Mouse (Mus musculus): Measurements from ENCODE around the gene Fam213b. TPM values are rescaled to one million over a fixed set of nuclear protein-coding genes. Genes with fewer than 3 reads are reported as not detected.

The Fam213b gene
- polyA plus RNA-seq, 1 experiment from 2014 or later: 42.0 TPM

GRCm38 (mm10) chr4:154942632-154943322 lies 43.8 kb upstream of the Fam213b start:
- Histone ChIP-seq H3K4me2 (ENCODE audit: low read length) (no peak overlapping the region), H3K4me1 (replicated peaks; ENCODE audit: insufficient read depth, low read length) (no peaks in the 10 kb centered on the region), H3K9me3 (replicated peaks; ENCODE audit: low read length) (no peaks in the 10 kb centered on the region), H3K27ac (no peak overlapping the region), H3K4me3 (replicated peaks; ENCODE audit: low read depth, low read length) (no peak overlapping the region), H3K27me3 (ENCODE audit: insufficient read depth, low read length) (no peaks in the 10 kb centered on the region), H3K36me3 (ENCODE audit: insufficient read depth, low read length) (no peaks in the 10 kb centered on the region), H3K9ac (ENCODE audit: low read depth, low read length) (no peak overlapping the region)
- WGBS: 76% methylated on average over 10 of the region's 10 CpGs
- no peak for TF ChIP-seq CTCF (IDR thresholded peaks at IDR 0.05; ENCODE audit: low read depth)
- DNase-seq (ENCODE audit: low spot score) (no peak), ATAC-seq (replicated peaks; ENCODE audit: low FRiP score, low read depth) (no peak)

DNA sequence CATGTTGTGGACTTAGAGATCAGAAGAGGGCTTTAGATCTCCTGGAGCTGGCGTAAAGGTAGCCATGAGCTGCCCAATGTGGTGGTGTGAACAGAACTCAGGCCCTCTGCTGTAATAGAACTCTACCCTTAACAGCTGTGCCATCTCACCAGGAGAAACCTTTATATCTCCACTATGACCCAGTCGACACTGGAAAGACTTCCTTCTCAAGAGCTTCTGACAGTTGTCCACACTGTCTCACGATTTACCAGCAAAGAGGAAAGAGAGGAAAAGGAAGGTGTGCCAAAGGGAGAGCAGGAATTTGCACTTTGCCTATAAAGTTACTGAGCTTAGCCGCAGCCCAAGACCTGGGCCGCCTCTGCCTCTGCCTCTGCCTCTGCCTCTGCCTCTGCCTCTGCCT lies 42.9 kb upstream of the Fam213b start:
- H3K4me2 ChIP-seq (ENCODE audit: low read length): no peak overlapping the region
- no peak for TF ChIP-seq CTCF (IDR thresholded peaks at IDR 0.05; ENCODE audit: low read depth)
- no peak overlapping the region for H3K27ac ChIP-seq
- DNase-seq (ENCODE audit: low spot score): no peak
- WGBS: 77% methylated on average over 5 of the region's 5 CpGs
- no peaks in the 10 kb centered on the region for H3K36me3 ChIP-seq (ENCODE audit: insufficient read depth, low read length)
- ATAC-seq (replicated peaks; ENCODE audit: low FRiP score, low read depth): no peak
- H3K27me3 ChIP-seq (ENCODE audit: insufficient read depth, low read length): no peaks in the 10 kb centered on the region
- no peak overlapping the region for H3K4me3 ChIP-seq (replicated peaks; ENCODE audit: low read depth, low read length)
- no peaks in the 10 kb centered on the region for H3K9me3 ChIP-seq (replicated peaks; ENCODE audit: low read length)
- no peak overlapping the region for H3K9ac ChIP-seq (ENCODE audit: low read depth, low read length)
- no peaks in the 10 kb centered on the region for H3K4me1 ChIP-seq (replicated peaks; ENCODE audit: insufficient read depth, low read length)

GRCm38 (mm10) chr4:154940156-154940555 lies 41.2 kb upstream of the Fam213b start:
- Histone ChIP-seq H3K36me3 (ENCODE audit: insufficient read depth, low read length) (no peaks in the 10 kb centered on the region), H3K27ac (no peak overlapping the region), H3K4me1 (replicated peaks; ENCODE audit: insufficient read depth, low read length) (no peaks in the 10 kb centered on the region), H3K4me3 (replicated peaks; ENCODE audit: low read depth, low read length) (no peak overlapping the region), H3K9me3 (replicated peaks; ENCODE audit: low read length) (no peaks in the 10 kb centered on the region), H3K4me2 (ENCODE audit: low read length) (no peak overlapping the region), H3K9ac (ENCODE audit: low read depth, low read length) (no peak overlapping the region), H3K27me3 (ENCODE audit: insufficient read depth, low read length) (no peaks in the 10 kb centered on the region)
- ATAC-seq (replicated peaks; ENCODE audit: low FRiP score, low read depth): no peak
- no peak for TF ChIP-seq CTCF (IDR thresholded peaks at IDR 0.05; ENCODE audit: low read depth)
- WGBS: 89% methylated on average over 2 of the region's 2 CpGs
- no peak for DNase-seq (ENCODE audit: low spot score)

- WGBS: 79% methylated on average over 1 of the region's 1 CpGs
- DNase-seq (ENCODE audit: low spot score): no peak
Measured at GRCm38 (mm10) chr4:154937746-154938145, 38.8 kb upstream of the Fam213b start.

DNA sequence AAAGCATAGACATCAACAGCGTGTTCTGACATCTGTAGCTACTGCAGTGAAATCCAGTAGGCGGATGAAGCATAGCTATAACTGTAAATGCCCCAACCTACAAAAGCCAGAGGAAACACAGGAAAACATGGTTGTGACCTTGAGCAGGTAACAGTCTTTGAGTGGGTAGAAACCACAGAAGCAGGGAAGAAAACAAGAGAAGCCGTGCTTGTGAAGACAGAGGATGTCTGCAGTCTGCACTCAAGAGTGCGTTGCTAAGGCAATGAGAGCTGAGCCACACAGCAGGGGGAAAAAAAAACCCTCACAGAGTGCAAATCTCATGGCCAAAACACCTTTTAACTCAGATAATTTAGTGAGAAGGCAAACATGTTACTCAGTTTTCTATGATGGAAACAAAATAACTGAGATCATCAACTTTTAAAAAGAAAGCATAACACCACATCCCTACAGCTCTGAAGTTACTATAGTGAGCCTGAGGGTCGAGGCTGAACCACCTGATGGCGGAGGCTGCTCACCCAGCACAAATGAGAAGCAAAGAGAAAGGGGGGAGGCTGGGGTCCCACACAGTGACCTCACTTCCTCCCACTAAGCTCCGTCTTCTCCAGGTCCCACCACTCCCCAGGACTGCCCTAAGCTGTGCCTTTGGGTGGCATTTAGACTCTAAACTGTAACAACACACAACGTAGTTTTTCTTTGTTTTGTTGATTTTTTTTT lies 37.8 kb upstream of the Fam213b start:
- Histone ChIP-seq H3K4me3 (replicated peaks; ENCODE audit: low read depth, low read length) (no peak overlapping the region), H3K27me3 (ENCODE audit: insufficient read depth, low read length) (no peaks in the 10 kb centered on the region; the same call in 1 of the 2 replicates), H3K27ac (no peak overlapping the region), H3K4me1 (replicated peaks; ENCODE audit: insufficient read depth, low read length) (0 out of 2 replicates have a peak, but pooled peaks cover 3% of the 10 kb centered on the region), H3K9me3 (replicated peaks; ENCODE audit: low read length) (no peaks in the 10 kb centered on the region), H3K36me3 (ENCODE audit: insufficient read depth, low read length) (no peaks in the 10 kb centered on the region), H3K9ac (ENCODE audit: low read depth, low read length) (no peak overlapping the region), H3K4me2 (ENCODE audit: low read length) (no peak overlapping the region)
- no peak for DNase-seq (ENCODE audit: low spot score)
- no peak for ATAC-seq (replicated peaks; ENCODE audit: low FRiP score, low read depth)
- WGBS: 61% methylated on average over 8 of the region's 8 CpGs
- no peak for TF ChIP-seq CTCF (IDR thresholded peaks at IDR 0.05; ENCODE audit: low read depth)

More at GRCm38 (mm10) chr4:154937746-154938145, 38.8 kb upstream of the Fam213b start:
- TF ChIP-seq CTCF (IDR thresholded peaks at IDR 0.05; ENCODE audit: low read depth): no peak
- H3K4me3 ChIP-seq (replicated peaks; ENCODE audit: low read depth, low read length): no peak overlapping the region
- no peaks in the 10 kb centered on the region for H3K9me3 ChIP-seq (replicated peaks; ENCODE audit: low read length)
- 0 out of 2 replicates have a peak, but pooled peaks cover 3% of the 10 kb centered on the region for H3K4me1 ChIP-seq (replicated peaks; ENCODE audit: insufficient read depth, low read length)
- no peak overlapping the region for H3K27ac ChIP-seq
- H3K4me2 ChIP-seq (ENCODE audit: low read length): no peak overlapping the region
- H3K36me3 ChIP-seq (ENCODE audit: insufficient read depth, low read length): no peaks in the 10 kb centered on the region
- ATAC-seq (replicated peaks; ENCODE audit: low FRiP score, low read depth): no peak
- H3K9ac ChIP-seq (ENCODE audit: low read depth, low read length): no peak overlapping the region
- H3K27me3 ChIP-seq (ENCODE audit: insufficient read depth, low read length): no peaks in the 10 kb centered on the region; the same call in 1 of the 2 replicates

DNA sequence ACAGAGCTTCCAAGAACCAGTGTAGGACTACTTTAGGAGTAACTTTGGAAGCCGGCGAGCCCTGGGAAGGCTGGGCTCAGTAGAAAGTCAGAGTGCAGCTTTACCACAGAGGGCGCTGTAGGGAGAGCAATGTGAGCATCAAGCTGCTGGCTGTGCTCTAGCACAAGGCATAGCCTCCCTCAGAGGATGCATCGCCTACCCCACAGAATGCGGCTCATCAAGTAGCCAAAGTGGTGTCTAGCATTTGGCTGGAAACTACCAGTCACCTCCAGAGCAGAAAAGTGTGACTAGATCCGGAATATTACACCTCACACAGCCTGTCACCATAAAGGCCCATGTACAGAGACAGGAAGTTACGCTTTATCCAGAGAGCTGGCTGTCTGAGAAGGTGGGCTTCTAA lies 36.9 kb upstream of the Fam213b start:
- no peak overlapping the region for H3K9ac ChIP-seq (ENCODE audit: low read depth, low read length)
- 75% methylated on average over 7 of the region's 7 CpGs for WGBS
- H3K27me3 ChIP-seq (ENCODE audit: insufficient read depth, low read length): no peaks in the 10 kb centered on the region; the same call in 1 of the 2 replicates
- H3K4me2 ChIP-seq (ENCODE audit: low read length): no peak overlapping the region
- H3K27ac ChIP-seq: no peak overlapping the region
- TF ChIP-seq CTCF (IDR thresholded peaks at IDR 0.05; ENCODE audit: low read depth): 0 out of 2 replicates have a peak, but pooled peaks have one; percentile 1
- no peaks in the 10 kb centered on the region for H3K9me3 ChIP-seq (replicated peaks; ENCODE audit: low read length)
- no peak for DNase-seq (ENCODE audit: low spot score)
- H3K4me3 ChIP-seq (replicated peaks; ENCODE audit: low read depth, low read length): no peak overlapping the region
- 0 out of 2 replicates have a peak, but pooled peaks cover 3% of the 10 kb centered on the region for H3K4me1 ChIP-seq (replicated peaks; ENCODE audit: insufficient read depth, low read length)
- no peak for ATAC-seq (replicated peaks; ENCODE audit: low FRiP score, low read depth)
- H3K36me3 ChIP-seq (ENCODE audit: insufficient read depth, low read length): no peaks in the 10 kb centered on the region

Data from kidney, postnatal 0 days (tissue).